Mouse (Mus musculus) Patski (cell line): ENCODE data around the gene Fzd5. TPM values are rescaled to one million over a fixed set of nuclear protein-coding genes. Genes with fewer than 3 reads are reported as not detected.

Experiments
- ATAC-seq: fragments of 100-300 bp; one replicate; pipeline ENCODE4 v1.8.0; 2021
- CTCF ChIA-PET: fragments of 350-600 bp; sonication (Branson Sonifier 250); formaldehyde crosslinking; loops from one replicate; lab custom pipeline; 2022; ENCODE audit warnings: inconsistent platforms; lab: Charles Lee
- POLR2A ChIA-PET: fragments of 350-600 bp; sonication (Branson Sonifier 250); formaldehyde crosslinking; loops from one replicate; lab custom pipeline; 2022; ENCODE audit warnings: antibody characterized with exemption, inconsistent platforms; lab: Charles Lee
- DNase-seq: peaks from one replicate; pipeline ENCODE4 v3.0.0-alpha.2; 2011; ENCODE audit warnings: low read depth, low spot score
- H3K27me3 ChIP-seq: fragments of 371-371 bp; one replicate; pipeline ENCODE4 v1.5.1; 2021
- CTCF ChIP-seq: fragments of 100-300 bp; IDR thresholded peaks from one replicate; pipeline ENCODE4 v1.5.1; 2021
- in situ Hi-C: fragments of 300-500 bp; cut with MboI; formaldehyde crosslinking; loops from 3 replicates; pipeline ENCODE4 v1.11.1; 2018; ENCODE audit warnings: low pct_unique_long_range_greater_than_20kb, mixed read lengths
- polyA plus RNA-seq: library from polyadenylated mRNA; unstranded; gene quantifications from one replicate; pipeline ENCODE4 v1.2.3, GENCODE M21; 2021

Fzd5 gene
- polyA plus RNA-seq, 1 experiment from 2014 or later: 12.0 TPM

- ChIA-PET POLR2A (interaction anchor here (0.6 to 0.7 kb wide), 2 partner anchors 16 to 49 kb away, joined by 3 read pairs; no protein-coding TSS in a partner anchor), CTCF (interaction anchor here (1.3 to 2.9 kb wide), 6 partner anchors 11 to 303 kb away, joined by 3 to 18 read pairs (median 4); no protein-coding TSS in a partner anchor)
- no peak for DNase-seq
- no peak for TF ChIP-seq CTCF
- in situ Hi-C loops: loop anchor here (10.0 kb wide), 2 partner anchors 268 to 458 kb away; no protein-coding TSS in a partner anchor
- ATAC-seq: no peak
- no peaks in the 10 kb centered on the region for H3K27me3 ChIP-seq
Observed at GRCm38 (mm10) chr1:64716589-64717304, 20.8 kb downstream of the Fzd5 start.

DNA sequence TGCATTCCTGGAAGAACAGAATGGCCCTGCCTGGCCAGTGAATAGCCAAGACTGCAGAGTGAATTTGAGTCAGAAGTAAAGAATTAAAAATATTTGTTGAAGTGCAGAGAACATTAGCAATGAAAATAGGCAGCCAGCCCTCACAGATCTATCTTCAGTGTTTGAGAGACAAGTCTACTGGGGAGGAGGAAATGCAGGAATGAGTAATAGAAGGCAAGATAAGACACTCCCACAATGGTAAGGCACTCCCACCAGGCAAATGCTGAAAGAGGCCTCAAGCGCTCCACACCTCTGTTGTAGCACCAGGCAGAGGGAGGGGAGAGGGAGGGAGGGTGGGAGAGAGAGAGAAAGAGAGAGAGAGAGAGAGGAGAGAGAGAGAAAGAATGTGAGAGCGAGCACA, 22.1 kb downstream of the Fzd5 start:
- TF ChIP-seq CTCF: no peak
- DNase-seq: no peak
- no peaks in the 10 kb centered on the region for H3K27me3 ChIP-seq
- CTCF ChIA-PET: interaction anchor here (0.9 kb wide), 2 partner anchors 10 to 218 kb away, joined by 3 read pairs; no protein-coding TSS in a partner anchor
- peak; percentile 83 for ATAC-seq
- POLR2A ChIA-PET: no interaction called here
- in situ Hi-C loops: loop anchor here (10.0 kb wide), 2 partner anchors 269 to 459 kb away; no protein-coding TSS in a partner anchor

- ChIA-PET CTCF (no interaction called here), POLR2A (no interaction called here)
- ATAC-seq: no peak
- in situ Hi-C loops: loop anchor here (10.0 kb wide), 2 partner anchors 273 to 463 kb away; no protein-coding TSS in a partner anchor
- no peak for DNase-seq
- H3K27me3 ChIP-seq: no peaks in the 10 kb centered on the region
- TF ChIP-seq CTCF: no peak
Observed at GRCm38 (mm10) chr1:64712006-64712760, 25.4 kb downstream of the Fzd5 start.

- DNase-seq: no peak
- no peaks in the 10 kb centered on the region for H3K27me3 ChIP-seq
- ChIA-PET POLR2A (no interaction called here), CTCF (interaction anchor here (0.8 to 1.4 kb wide), 4 partner anchors 14 to 300 kb away, joined by 3 read pairs; partner anchors contain the start of gene Mettl21a)
- in situ Hi-C loops: loop anchor here (5.0 to 10.0 kb wide), 4 partner anchors 178 to 1053 kb away; partner anchors contain the start of gene Creb1
- TF ChIP-seq CTCF: peak; percentile 79
- ATAC-seq: no peak
Observed at GRCm38 (mm10) chr1:64709891-64710290, 27.7 kb downstream of the Fzd5 start.

- no peak for DNase-seq
- CTCF ChIA-PET: interaction anchor here (1.6 kb wide), 1 partner anchor 10 kb away, joined by 6 read pairs; no protein-coding TSS in a partner anchor
- POLR2A ChIA-PET: no interaction called here
Observed at GRCm38 (mm10) chr1:64706610-64707009, 30.9 kb downstream of the Fzd5 start.

DNA sequence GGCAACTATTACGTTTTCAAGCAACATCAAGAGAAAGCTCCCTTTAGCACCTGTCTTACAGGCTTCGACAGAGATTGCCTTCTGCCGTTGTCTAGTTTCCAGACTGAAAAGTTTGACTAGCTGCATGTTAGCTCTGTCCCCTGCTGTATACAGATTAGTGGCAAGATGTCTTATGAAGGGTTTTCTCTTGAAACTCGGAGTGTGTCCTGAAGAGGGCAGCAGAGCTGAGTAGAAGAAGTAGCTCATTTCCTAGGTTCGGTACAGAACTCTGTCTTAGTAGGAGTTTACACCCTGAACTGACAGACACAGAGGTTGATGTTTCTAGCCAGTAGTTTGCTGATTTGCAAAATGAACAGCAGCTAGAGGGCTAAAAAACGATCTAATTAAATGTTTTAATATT, 32.3 kb downstream of the Fzd5 start:
- DNase-seq: no peak
- ChIA-PET CTCF (interaction anchor here (0.7 to 2.2 kb wide), 21 partner anchors 9 to 317 kb away, joined by 3 to 18 read pairs (median 3); partner anchors contain the start of genes Ccnyl1 and Mettl21a), POLR2A (no interaction called here)
- peak; percentile 73 for TF ChIP-seq CTCF
- no peaks in the 10 kb centered on the region for H3K27me3 ChIP-seq
- ATAC-seq: peak; percentile 54
- in situ Hi-C loops: loop anchor here (5.0 kb wide), 2 partner anchors 173 to 1048 kb away; partner anchors contain the start of gene Creb1

More at GRCm38 (mm10) chr1:64706610-64707009, 30.9 kb downstream of the Fzd5 start:
- in situ Hi-C loops: loop anchor here (5.0 kb wide), 2 partner anchors 174 to 1049 kb away; partner anchors contain the start of gene Creb1
- TF ChIP-seq CTCF: no peak
- no peaks in the 10 kb centered on the region for H3K27me3 ChIP-seq
- no peak for ATAC-seq

DNA sequence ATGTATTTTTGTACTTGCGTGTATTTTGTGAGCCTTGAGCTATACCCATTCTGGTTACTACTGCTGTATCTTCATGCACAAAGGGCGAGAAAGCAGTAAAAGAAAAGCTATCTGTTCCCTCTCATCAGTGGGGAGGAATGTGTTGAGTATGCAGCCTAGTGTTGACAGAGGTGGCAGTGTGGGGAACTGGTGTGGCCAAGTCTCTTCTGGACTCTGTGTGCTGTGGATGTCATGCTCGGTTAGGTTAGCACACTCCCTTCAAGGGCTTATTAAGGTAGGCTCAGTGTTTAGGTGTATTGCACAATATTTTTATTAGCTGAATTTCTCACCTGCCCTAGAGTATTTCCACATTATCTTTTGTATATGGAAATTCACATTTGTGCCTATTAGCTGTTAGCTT, 35.8 kb downstream of the Fzd5 start:
- no peak for ATAC-seq
- no peak for DNase-seq
- ChIA-PET POLR2A (interaction anchor here (0.7 kb wide), 1 partner anchor 212 kb away, joined by 3 read pairs; no protein-coding TSS in a partner anchor), CTCF (interaction anchor here (1.0 kb wide), 1 partner anchor 146 kb away, joined by 3 read pairs; no protein-coding TSS in a partner anchor)
- in situ Hi-C loops: no loop called here
- peak; percentile 30 for TF ChIP-seq CTCF
- no peaks in the 10 kb centered on the region for H3K27me3 ChIP-seq

DNA sequence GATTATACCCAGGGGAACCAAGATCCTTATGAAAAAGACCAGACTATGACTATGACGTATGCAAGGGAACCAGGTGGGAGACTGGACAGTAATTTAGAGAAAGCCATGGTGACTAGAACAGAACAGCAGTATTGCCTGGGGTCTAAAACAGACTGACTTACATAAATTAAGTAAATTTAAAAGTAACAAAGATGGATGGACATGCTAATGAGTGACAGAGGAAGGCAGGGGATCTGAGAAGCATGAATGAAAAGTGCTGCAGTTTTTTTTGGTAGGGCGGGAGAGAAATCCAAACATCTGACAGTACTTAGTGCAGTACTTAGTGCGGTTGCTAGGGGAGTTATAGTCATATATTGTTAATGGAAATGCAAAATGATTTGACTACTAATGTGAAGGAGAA, 42.4 kb downstream of the Fzd5 start:
- ATAC-seq: no peak
- TF ChIP-seq CTCF: no peak
- ChIA-PET CTCF (no interaction called here), POLR2A (no interaction called here)
- H3K27me3 ChIP-seq: no peaks in the 10 kb centered on the region
- no peak for DNase-seq
- in situ Hi-C loops: no loop called here

- POLR2A ChIA-PET: interaction anchor here (1.7 kb wide), 1 partner anchor 74 kb away, joined by 4 read pairs; the partner anchor contains the start of gene Mettl21a
- CTCF ChIA-PET: no interaction called here
- TF ChIP-seq CTCF: no peak
- in situ Hi-C loops: loop anchor here (5.0 kb wide), 1 partner anchor 69 kb away; no protein-coding TSS in a partner anchor
- ATAC-seq: no peak
- H3K27me3 ChIP-seq: no peaks in the 10 kb centered on the region
- no peak for DNase-seq
Observed at GRCm38 (mm10) chr1:64691581-64691980, 46.0 kb downstream of the Fzd5 start.

DNA sequence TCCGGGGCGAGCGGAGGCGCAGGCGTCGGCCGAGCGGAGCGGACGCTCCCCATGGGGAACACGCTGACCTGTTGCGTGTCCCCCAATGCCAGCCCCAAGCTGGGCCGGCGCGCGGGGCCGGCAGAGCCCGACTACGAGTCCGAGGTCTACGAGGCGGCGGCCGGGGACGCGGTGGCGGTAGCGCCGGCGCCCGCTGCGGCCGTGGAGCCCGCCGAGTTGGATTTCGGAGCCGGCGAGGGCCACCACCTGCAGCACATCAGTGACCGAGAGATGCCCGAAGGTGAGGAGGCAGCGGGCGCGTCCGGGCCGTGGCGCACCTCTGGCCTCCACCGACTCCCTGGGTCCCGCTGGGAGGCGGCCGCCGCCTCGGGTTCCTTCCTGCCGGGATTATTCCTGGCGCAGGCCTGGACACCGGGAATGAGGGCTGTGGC, 46.4 kb downstream of the Fzd5 start:
- no peaks in the 10 kb centered on the region for H3K27me3 ChIP-seq
- in situ Hi-C loops: loop anchor here (5.0 kb wide), 1 partner anchor 69 kb away; no protein-coding TSS in a partner anchor
- POLR2A ChIA-PET: interaction anchor here (1.7 kb wide), 1 partner anchor 73 kb away, joined by 4 read pairs; the partner anchor contains the start of gene Mettl21a
- DNase-seq (no peak), ATAC-seq (peak; percentile 52)
- CTCF ChIA-PET: no interaction called here
- no peak for TF ChIP-seq CTCF
